Mouse (Mus musculus) intestine, postnatal 0 days (tissue): Measurements from ENCODE around the gene Neurl4. TPM values are rescaled to one million over a fixed set of nuclear protein-coding genes. Genes with fewer than 3 reads are reported as not detected.

ENCODE experiments used
- ATAC-seq: fragments of 200-750 bp; cut with Nextera tagmentation; 2 replicates; pipeline ENCODE4 v1.8.0; 2017; ENCODE audit warnings: mild to moderate bottlenecking, moderate TSS enrichment, moderate library complexity
- H3K27ac ChIP-seq: fragments of 300-500 bp; sonication (generic); 2 replicates; pipeline ENCODE4 v1.5.1; 2014; ENCODE audit warnings: mild to moderate bottlenecking, low read depth, low read length, moderate library complexity
- H3K27me3 ChIP-seq: fragments of 300-500 bp; sonication (generic); replicated peaks from 2 replicates; pipeline ENCODE4 v1.6.1; 2014; ENCODE audit warnings: low read length, mixed read lengths; ENCODE audit not compliant: control insufficient read depth, insufficient read depth
- H3K36me3 ChIP-seq: fragments of 300-500 bp; sonication (generic); 2 replicates; pipeline ENCODE4 v1.6.1; 2014; ENCODE audit warnings: mild to moderate bottlenecking, moderate library complexity; ENCODE audit not compliant: control insufficient read depth, insufficient read depth
- H3K4me1 ChIP-seq: fragments of 300-500 bp; sonication (generic); replicated peaks from 2 replicates; pipeline ENCODE4 v1.6.1; 2014; ENCODE audit warnings: antibody characterized with exemption, low read length, mixed read lengths; ENCODE audit not compliant: control insufficient read depth, insufficient read depth
- H3K4me2 ChIP-seq: fragments of 300-500 bp; sonication (generic); replicated peaks from 2 replicates; pipeline ENCODE4 v1.6.1; 2014; ENCODE audit warnings: low read depth, mild to moderate bottlenecking, moderate library complexity
- H3K4me3 ChIP-seq: fragments of 300-500 bp; sonication (generic); 2 replicates; pipeline ENCODE4 v1.5.1; 2014; ENCODE audit warnings: low read depth, low read length
- H3K9ac ChIP-seq: fragments of 300-500 bp; sonication (generic); 2 replicates; pipeline ENCODE4 v1.6.1; 2014; ENCODE audit warnings: mild to moderate bottlenecking, low read depth, low read length
- H3K9me3 ChIP-seq: fragments of 300-500 bp; sonication (generic); 2 replicates; pipeline ENCODE4 v1.6.1; 2016; ENCODE audit warnings: mixed run types; ENCODE audit not compliant: control insufficient read depth
- CTCF ChIP-seq: sonication (generic); IDR thresholded peaks from 2 replicates; pipeline ENCODE4 v1.5.1; 2016; ENCODE audit warnings: low read depth, mild to moderate bottlenecking, control low read depth, antibody characterized with exemption, moderate library complexity
- WGBS: fragments of 180-500 bp; shearing (Covaris S2); extraction: QIAGEN DNeasy Blood & Tissue Kit; methylation state at CpG from one replicate; pipeline ENCODE4 v1.1.7; 2014; 5-methylcytosine and 5-hydroxymethylcytosine counted together
- polyA plus RNA-seq: library from polyadenylated mRNA; unstranded; fragments of >200 nt; fragmentation: Nextera tagmentation; extraction: Ambion mirVana; gene quantifications from 2 replicates; pipeline ENCODE4 v1.2.1, GENCODE M21; 2015

Neurl4 gene
- polyA plus RNA-seq, 1 experiment from 2014 or later = 10.3 TPM

- TF ChIP-seq CTCF = no peak
- Histone ChIP-seq H3K27me3 (no peaks in the 10 kb centered on the region), H3K4me1 (no peaks in the 10 kb centered on the region), H3K9ac (0 out of 2 replicates have a peak overlapping the region, but pooled peaks have one; percentile 11), H3K4me2 (peak overlapping the region; percentile 45), H3K27ac (peak overlapping the region; percentile 70), H3K9me3 (no peaks in the 10 kb centered on the region), H3K4me3 (no peak overlapping the region), H3K36me3 (peaks cover 80% of the 10 kb centered on the region)
- 78% methylated on average over 17 of the region's 17 CpGs for WGBS
- ATAC-seq = peak; percentile 17; the same call in 1 of the 2 replicates
Observed at GRCm38 (mm10) chr11:69910781-69911560, 10.1 kb downstream of the Neurl4 start.

- 95% methylated on average over 5 of the region's 6 CpGs for WGBS
- Histone ChIP-seq H3K27ac (peak overlapping the region; percentile 70), H3K27me3 (no peaks in the 10 kb centered on the region), H3K9ac (no peak overlapping the region), H3K4me3 (no peak overlapping the region), H3K9me3 (no peaks in the 10 kb centered on the region), H3K4me1 (no peaks in the 10 kb centered on the region), H3K4me2 (peak overlapping the region; percentile 45), H3K36me3 (peaks cover 80% of the 10 kb centered on the region)
- TF ChIP-seq CTCF = no peak
- no peak for ATAC-seq
Observed at GRCm38 (mm10) chr11:69911701-69912100, 10.8 kb downstream of the Neurl4 start.

GRCm38 (mm10) chr11:69912716-69913530, 12.1 kb downstream of the Neurl4 start:
- H3K9me3 ChIP-seq = no peaks in the 10 kb centered on the region
- 70% methylated on average over 15 of the region's 15 CpGs for WGBS
- peaks cover 80% of the 10 kb centered on the region for H3K36me3 ChIP-seq
- TF ChIP-seq CTCF = no peak
- H3K4me3 ChIP-seq = peak overlapping the region; percentile 78
- H3K9ac ChIP-seq = no peak overlapping the region
- 0 out of 2 replicates have a peak overlapping the region, but pooled peaks have one; percentile 17 for H3K27ac ChIP-seq
- ATAC-seq = no peak
- no peaks in the 10 kb centered on the region for H3K4me1 ChIP-seq
- H3K4me2 ChIP-seq = peak overlapping the region; percentile 91
- H3K27me3 ChIP-seq = no peaks in the 10 kb centered on the region

- Histone ChIP-seq H3K36me3 (peaks cover 80% of the 10 kb centered on the region), H3K27ac (peak within 1 kb of the TSS; percentile 78), H3K4me1 (no peaks in the 10 kb centered on the region), H3K4me2 (peak within 1 kb of the TSS; percentile 91), H3K9ac (peak within 1 kb of the TSS; percentile 78), H3K4me3 (peak within 1 kb of the TSS; percentile 78), H3K27me3 (no peaks in the 10 kb centered on the region), H3K9me3 (no peaks in the 10 kb centered on the region)
- no peak for TF ChIP-seq CTCF
- ATAC-seq = peak; percentile 85
- WGBS = 1% methylated on average over 61 of the region's 61 CpGs
Observed at GRCm38 (mm10) chr11:69913554-69914371, 12.9 kb downstream of the Neurl4 start, which contains the start of gene Gps2. TSS of gene Gps2 (plus strand) at chr11:69913888.

- Histone ChIP-seq H3K36me3 (peaks cover 78% of the 10 kb centered on the region), H3K27ac (peak overlapping the region; percentile 78), H3K4me2 (peak overlapping the region; percentile 91), H3K9ac (peak overlapping the region; percentile 78), H3K27me3 (no peaks in the 10 kb centered on the region), H3K9me3 (no peaks in the 10 kb centered on the region), H3K4me1 (0 out of 2 replicates have a peak, but pooled peaks cover 3% of the 10 kb centered on the region), H3K4me3 (peak overlapping the region; percentile 78)
- ATAC-seq = peak; percentile 11; the same call in 1 of the 2 replicates
- 0% methylated on average over 17 of the region's 17 CpGs for WGBS
- TF ChIP-seq CTCF = no peak
Observed at GRCm38 (mm10) chr11:69914372-69914764, 13.5 kb downstream of the Neurl4 start.
